Mouse (Mus musculus): ENCODE measurements at regions not wholly inside any gene's neighbourhood (a gene's known extent, or its start where the extent isn't known, plus 50 kb on each side); places are given as distances from the start of the nearest gene placed in this dataset.

GRCm38 (mm10) chr12:35623484-35623883, 88.6 kb upstream of the Ahr start:
- Histone ChIP-seq H3K4me2 (ENCODE audit: low read depth, low read length) (no peak overlapping the region), H3K36me3 (ENCODE audit: control insufficient read depth, insufficient read depth, low read length) (no peaks in the 10 kb centered on the region), H3K4me1 (ENCODE audit: control insufficient read depth, insufficient read depth, low read length) (no peaks in the 10 kb centered on the region), H3K27me3 (ENCODE audit: control insufficient read depth, insufficient read depth, low read length) (no peaks in the 10 kb centered on the region), H3K27ac (ENCODE audit: low read depth, low read length) (no peak overlapping the region), H3K9me3 (ENCODE audit: control insufficient read depth, low read length) (no peaks in the 10 kb centered on the region), H3K4me3 (ENCODE audit: low read depth, low read length) (no peak overlapping the region), H3K9ac (replicated peaks; ENCODE audit: low read depth, low read length) (no peak overlapping the region)
- ATAC-seq (ENCODE audit: low read depth): no peak
- 78% methylated on average over 3 of the region's 3 CpGs for WGBS

- ATAC-seq (ENCODE audit: low read depth): no peak
- WGBS: 85% methylated on average over 4 of the region's 4 CpGs
- H3K4me2 ChIP-seq (ENCODE audit: low read depth, low read length): no peak overlapping the region
These were observed 80.0 kb upstream of the Ahr start for GRCm38 (mm10) chr12:35614885-35615284.

GRCm38 (mm10) chr12:35607652-35608051, 72.8 kb upstream of the Ahr start:
- Histone ChIP-seq H3K27me3 (ENCODE audit: control insufficient read depth, insufficient read depth, low read length) (no peaks in the 10 kb centered on the region), H3K36me3 (ENCODE audit: control insufficient read depth, insufficient read depth, low read length) (no peaks in the 10 kb centered on the region), H3K9me3 (ENCODE audit: control insufficient read depth, low read length) (no peaks in the 10 kb centered on the region), H3K9ac (replicated peaks; ENCODE audit: low read depth, low read length) (no peak overlapping the region), H3K27ac (ENCODE audit: low read depth, low read length) (no peak overlapping the region), H3K4me1 (ENCODE audit: control insufficient read depth, insufficient read depth, low read length) (no peaks in the 10 kb centered on the region), H3K4me2 (ENCODE audit: low read depth, low read length) (no peak overlapping the region), H3K4me3 (ENCODE audit: low read depth, low read length) (no peak overlapping the region)
- no peak for ATAC-seq (ENCODE audit: low read depth)
- 100% methylated on average over 1 of the region's 1 CpGs for WGBS

More at GRCm38 (mm10) chr12:35614885-35615284, 80.0 kb upstream of the Ahr start:
- no peaks in the 10 kb centered on the region for H3K4me1 ChIP-seq (ENCODE audit: control insufficient read depth, insufficient read depth, low read length)
- H3K27ac ChIP-seq (ENCODE audit: low read depth, low read length): no peak overlapping the region
- no peak overlapping the region for H3K9ac ChIP-seq (replicated peaks; ENCODE audit: low read depth, low read length)
- H3K27me3 ChIP-seq (ENCODE audit: control insufficient read depth, insufficient read depth, low read length): no peaks in the 10 kb centered on the region
- no peak overlapping the region for H3K4me3 ChIP-seq (ENCODE audit: low read depth, low read length)
- H3K36me3 ChIP-seq (ENCODE audit: control insufficient read depth, insufficient read depth, low read length): no peaks in the 10 kb centered on the region
- H3K9me3 ChIP-seq (ENCODE audit: control insufficient read depth, low read length): no peaks in the 10 kb centered on the region

DNA sequence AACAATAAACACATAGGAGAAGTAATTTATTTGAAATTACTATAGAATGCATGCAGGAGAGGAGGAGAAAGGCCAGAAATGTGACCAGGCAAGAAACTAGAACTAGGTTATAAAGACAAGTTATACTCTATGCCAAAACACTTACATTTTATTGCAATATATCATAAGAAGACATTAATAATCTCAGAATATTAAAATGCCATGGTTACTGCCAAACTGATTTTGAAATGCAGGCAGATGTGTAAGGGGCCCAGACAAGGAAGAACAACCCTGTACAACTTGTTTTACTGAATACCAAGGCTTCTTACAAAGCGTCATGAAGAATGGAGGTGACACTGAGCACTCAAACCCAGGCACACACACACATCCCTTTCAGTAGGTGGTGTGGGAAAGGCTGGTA, 68.9 kb upstream of the Ahr start:
- Histone ChIP-seq H3K27me3 (ENCODE audit: control insufficient read depth, insufficient read depth, low read length) (no peaks in the 10 kb centered on the region), H3K4me1 (ENCODE audit: control insufficient read depth, insufficient read depth, low read length) (no peaks in the 10 kb centered on the region), H3K4me3 (ENCODE audit: low read depth, low read length) (no peak overlapping the region), H3K9me3 (ENCODE audit: control insufficient read depth, low read length) (no peaks in the 10 kb centered on the region), H3K36me3 (ENCODE audit: control insufficient read depth, insufficient read depth, low read length) (no peaks in the 10 kb centered on the region), H3K27ac (ENCODE audit: low read depth, low read length) (no peak overlapping the region), H3K4me2 (ENCODE audit: low read depth, low read length) (no peak overlapping the region), H3K9ac (replicated peaks; ENCODE audit: low read depth, low read length) (no peak overlapping the region)
- 95% methylated on average over 1 of the region's 1 CpGs for WGBS
- no peak for ATAC-seq (ENCODE audit: low read depth)

GRCm38 (mm10) chr12:35602589-35602988, 67.8 kb upstream of the Ahr start:
- Histone ChIP-seq H3K9me3 (ENCODE audit: control insufficient read depth, low read length) (no peaks in the 10 kb centered on the region), H3K27ac (ENCODE audit: low read depth, low read length) (no peak overlapping the region), H3K4me3 (ENCODE audit: low read depth, low read length) (no peak overlapping the region), H3K27me3 (ENCODE audit: control insufficient read depth, insufficient read depth, low read length) (no peaks in the 10 kb centered on the region), H3K4me1 (ENCODE audit: control insufficient read depth, insufficient read depth, low read length) (no peaks in the 10 kb centered on the region), H3K36me3 (ENCODE audit: control insufficient read depth, insufficient read depth, low read length) (no peaks in the 10 kb centered on the region), H3K9ac (replicated peaks; ENCODE audit: low read depth, low read length) (no peak overlapping the region), H3K4me2 (ENCODE audit: low read depth, low read length) (no peak overlapping the region)
- ATAC-seq (ENCODE audit: low read depth): no peak
- 86% methylated on average over 3 of the region's 3 CpGs for WGBS

DNA sequence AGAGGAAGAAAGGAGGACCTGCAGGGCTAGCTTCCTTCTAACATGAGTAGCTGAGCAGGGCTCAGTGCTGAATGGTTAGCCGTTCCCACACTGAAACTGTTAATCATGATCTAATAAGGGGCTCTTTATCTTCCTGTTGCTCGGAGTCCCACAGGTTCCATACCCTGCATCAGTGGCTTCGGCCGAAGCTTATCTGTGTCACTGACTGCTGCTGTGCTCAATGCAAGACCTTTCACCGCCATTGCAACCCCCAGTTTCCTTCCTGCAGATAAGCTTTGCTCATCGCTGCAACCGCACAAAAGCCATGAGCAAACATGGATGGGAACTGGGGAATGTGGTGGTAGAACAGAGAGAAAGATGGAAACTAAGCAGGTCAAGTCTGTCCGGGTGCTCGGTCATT, 63.5 kb upstream of the Ahr start:
- Histone ChIP-seq H3K4me3 (ENCODE audit: low read depth, low read length) (no peak overlapping the region), H3K9ac (replicated peaks; ENCODE audit: low read depth, low read length) (no peak overlapping the region), H3K27me3 (ENCODE audit: control insufficient read depth, insufficient read depth, low read length) (no peaks in the 10 kb centered on the region), H3K36me3 (ENCODE audit: control insufficient read depth, insufficient read depth, low read length) (no peaks in the 10 kb centered on the region), H3K9me3 (ENCODE audit: control insufficient read depth, low read length) (no peaks in the 10 kb centered on the region), H3K4me1 (ENCODE audit: control insufficient read depth, insufficient read depth, low read length) (no peaks in the 10 kb centered on the region), H3K27ac (ENCODE audit: low read depth, low read length) (no peak overlapping the region), H3K4me2 (ENCODE audit: low read depth, low read length) (no peak overlapping the region)
- 95% methylated on average over 9 of the region's 9 CpGs for WGBS
- no peak for ATAC-seq (ENCODE audit: low read depth)

DNA sequence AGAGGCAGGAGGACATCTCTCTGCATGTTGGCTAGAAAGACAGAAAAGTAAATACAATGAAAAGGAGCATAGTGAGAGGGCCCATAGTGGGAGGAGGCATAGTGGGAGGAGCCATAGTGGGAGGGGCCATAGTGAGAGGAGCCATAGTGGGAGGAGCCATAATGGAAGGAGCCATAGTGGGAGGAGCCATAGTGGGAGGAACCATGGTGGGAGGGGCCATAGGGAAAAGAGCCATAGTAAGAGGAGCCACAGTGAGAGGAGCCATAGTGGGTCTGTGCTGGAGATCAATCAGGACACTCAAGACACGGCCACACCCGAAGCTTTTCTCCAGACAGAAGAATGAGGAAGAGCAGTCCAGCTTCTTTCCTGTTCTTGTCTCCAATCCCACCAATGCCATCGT, 58.0 kb upstream of the Ahr start:
- no peak overlapping the region for H3K4me3 ChIP-seq (ENCODE audit: low read depth, low read length)
- H3K9ac ChIP-seq (replicated peaks; ENCODE audit: low read depth, low read length): no peak overlapping the region
- no peaks in the 10 kb centered on the region for H3K27me3 ChIP-seq (ENCODE audit: control insufficient read depth, insufficient read depth, low read length)
- no peak for ATAC-seq (ENCODE audit: low read depth)
- H3K4me1 ChIP-seq (ENCODE audit: control insufficient read depth, insufficient read depth, low read length): no peaks in the 10 kb centered on the region
- H3K27ac ChIP-seq (ENCODE audit: low read depth, low read length): no peak overlapping the region
- no peaks in the 10 kb centered on the region for H3K9me3 ChIP-seq (ENCODE audit: control insufficient read depth, low read length)
- H3K4me2 ChIP-seq (ENCODE audit: low read depth, low read length): no peak overlapping the region
- no peaks in the 10 kb centered on the region for H3K36me3 ChIP-seq (ENCODE audit: control insufficient read depth, insufficient read depth, low read length)
- WGBS: 95% methylated on average over 3 of the region's 3 CpGs
